In genomic region chr7:4479674-4480073, GRCm38 (mm10) we compare ENCODE assay signal across 9 mouse cellular contexts. TPM values are rescaled to one million over a fixed set of nuclear protein-coding genes. Genes with fewer than 3 reads are reported as not detected.
DNase-seq lines count a peak whose midpoint lies in the region; ATAC-seq and TF ChIP-seq lines count a peak whose summit lies in the region.
"Had no signal": no experiment of that assay in that cellular context is flagged by ENCODE, and none has a peak within 500 bp of the region (broad histone marks: within the 10 kb centered on the region; RNA-seq: fewer than 3 reads in every experiment).

No protein-coding gene starts in this region.

- DNase-seq in forebrain, embryonic 10.5 days (ENCODE audit: extremely low spot score, low spot score), result peak; percentile 56
- peak; percentile 42 for DNase-seq in A20 (ENCODE audit: low read depth, low spot score)
- DNase-seq in brain, embryonic 14.5 days (ENCODE audit: low read depth), result peak; percentile 57
- peak; percentile 44 for DNase-seq in right cerebral cortex, postnatal 14 days
- DNase-seq in layer of hippocampus, adult 11-12 months (ENCODE audit: low spot score), result no peak

- TF ChIP-seq CTCF in brain, embryonic 14.5 days (IDR thresholded peaks at IDR 0.05; ENCODE audit: borderline replicate concordance, extremely low read depth, insufficient read depth, insufficient read length), result peak; percentile 60; the same call in 1 of the 2 replicates

- H3K36me3 ChIP-seq in forebrain, embryonic 10.5 days (replicated peaks), result peaks cover 40% of the 10 kb centered on the region
- H3K36me3 ChIP-seq in forebrain, embryonic 15.5 days, result peaks cover 40% of the 10 kb centered on the region
- peaks cover 40% of the 10 kb centered on the region for H3K36me3 ChIP-seq in heart, embryonic 15.5 days
- peaks cover 43% of the 10 kb centered on the region for H3K36me3 ChIP-seq in limb, embryonic 13.5 days

- H3K27ac ChIP-seq in forebrain, embryonic 10.5 days, result no peak overlapping the region
- H3K27ac ChIP-seq in forebrain, embryonic 15.5 days (replicated peaks), result no peak overlapping the region
- peak overlapping the region; percentile 93; the same call in 1 of the 2 replicates for H3K27ac ChIP-seq in heart, embryonic 15.5 days
- H3K27ac ChIP-seq in limb, embryonic 13.5 days, result no peak overlapping the region

- H3K4me2 ChIP-seq in forebrain, embryonic 15.5 days (replicated peaks), result no peak overlapping the region
- peak overlapping the region; percentile 77; the same call in 1 of the 2 replicates for H3K4me2 ChIP-seq in heart, embryonic 15.5 days
- peak overlapping the region; percentile 86 for H3K4me2 ChIP-seq in limb, embryonic 13.5 days (replicated peaks)

- peaks cover 25% of the 10 kb centered on the region for H3K4me1 ChIP-seq in forebrain, embryonic 10.5 days
- H3K4me1 ChIP-seq in forebrain, embryonic 15.5 days, result peaks cover 17% of the 10 kb centered on the region
- H3K4me1 ChIP-seq in heart, embryonic 15.5 days (replicated peaks), result peaks cover 18% of the 10 kb centered on the region
- peaks cover 19% of the 10 kb centered on the region for H3K4me1 ChIP-seq in limb, embryonic 13.5 days

- no peak overlapping the region for H3K9ac ChIP-seq in forebrain, embryonic 15.5 days (replicated peaks)
- H3K9ac ChIP-seq in heart, embryonic 15.5 days, result no peak overlapping the region
- H3K9ac ChIP-seq in limb, embryonic 13.5 days, result no peak overlapping the region

- ATAC-seq in forebrain, embryonic 15.5 days (replicated peaks), result no peak
- ATAC-seq in heart, embryonic 15.5 days (replicated peaks; ENCODE audit: insufficient number of reproducible peaks, insufficient read depth, low FRiP score, low read depth), result no peak
- ATAC-seq in limb, embryonic 13.5 days (ENCODE audit: low FRiP score, low read depth), result no peak

- 0 out of 2 replicates have a peak, but pooled peaks cover 6% of the 10 kb centered on the region for H3K9me3 ChIP-seq in forebrain, embryonic 10.5 days
- no peaks in the 10 kb centered on the region for H3K9me3 ChIP-seq in forebrain, embryonic 15.5 days
- H3K9me3 ChIP-seq in heart, embryonic 15.5 days (replicated peaks), result no peaks in the 10 kb centered on the region
- H3K9me3 ChIP-seq in limb, embryonic 13.5 days, result no peaks in the 10 kb centered on the region
- H3K9me3 ChIP-seq: stomach, embryonic 15.5 days had no signal

- H3K4me3 ChIP-seq in forebrain, embryonic 10.5 days, result peak overlapping the region; percentile 65; the same call in 1 of the 2 replicates
- no peak overlapping the region for H3K4me3 ChIP-seq in forebrain, embryonic 15.5 days
- H3K4me3 ChIP-seq in heart, embryonic 15.5 days, result peak overlapping the region; percentile 54; the same call in 1 of the 2 replicates
- 0 out of 2 replicates have a peak overlapping the region, but pooled peaks have one; percentile 54 for H3K4me3 ChIP-seq in limb, embryonic 13.5 days

- no peak for TF ChIP-seq POLR2A in brain, embryonic 14.5 days (IDR thresholded peaks at IDR 0.05; ENCODE audit: borderline replicate concordance, extremely low read depth, insufficient read depth, insufficient read length, poor library complexity, severe bottlenecking)

- 26% methylated on average over 6 of the region's 6 CpGs for WGBS in forebrain, embryonic 10.5 days
- WGBS in forebrain, embryonic 15.5 days, result 25% methylated on average over 6 of the region's 6 CpGs
- WGBS in heart, embryonic 15.5 days, result 30% methylated on average over 6 of the region's 6 CpGs
- 21% methylated on average over 6 of the region's 6 CpGs for WGBS in limb, embryonic 13.5 days

- H3K27me3 ChIP-seq in forebrain, embryonic 10.5 days (ENCODE audit: poor library complexity, severe bottlenecking), result peaks cover 31% of the 10 kb centered on the region
- H3K27me3 ChIP-seq in forebrain, embryonic 15.5 days, result peaks cover 6% of the 10 kb centered on the region; the same call in 1 of the 2 replicates
- H3K27me3 ChIP-seq in heart, embryonic 15.5 days, result 0 out of 2 replicates have a peak, but pooled peaks cover 3% of the 10 kb centered on the region
- peaks cover 19% of the 10 kb centered on the region for H3K27me3 ChIP-seq in limb, embryonic 13.5 days
- H3K27me3 ChIP-seq: stomach, embryonic 15.5 days had no signal

RNA-seq across cellular contexts. Expression of gene Eps8l1, which starts 19.2 kb away (rescaled TPM):
- polyA plus RNA-seq in forebrain, embryonic 10.5 days (2016; fragmentation: Nextera tagmentation; extraction: Ambion mirVana), result 1.3 and 2.4 TPM in 2 replicates
- polyA plus RNA-seq in forebrain, embryonic 15.5 days (2015; fragmentation: Nextera tagmentation; extraction: Ambion mirVana), result 7.0 TPM in 2 replicates
- polyA plus RNA-seq in brain, embryonic 14.5 days (2012; rRNA removed), result 5.6 and 6.9 TPM in 2 replicates
- 4.8 TPM in 2 replicates for polyA plus RNA-seq in heart, embryonic 15.5 days (2015; fragmentation: Nextera tagmentation; extraction: Ambion mirVana)
- 5.9 and 6.3 TPM in 2 replicates for polyA plus RNA-seq in limb, embryonic 13.5 days (2015; fragmentation: Nextera tagmentation; extraction: Ambion mirVana)

RNA-seq across cellular contexts. Expression of gene Ppp1r12c, which starts 21.8 kb away (rescaled TPM):
- polyA plus RNA-seq in forebrain, embryonic 10.5 days (2016; fragmentation: Nextera tagmentation; extraction: Ambion mirVana), result 34.2 and 34.8 TPM in 2 replicates
- polyA plus RNA-seq in forebrain, embryonic 15.5 days (2015; fragmentation: Nextera tagmentation; extraction: Ambion mirVana), result 48.4 and 50.3 TPM in 2 replicates
- polyA plus RNA-seq in brain, embryonic 14.5 days (2012; rRNA removed), result 61.5 and 104 TPM in 2 replicates
- polyA plus RNA-seq in heart, embryonic 15.5 days (2015; fragmentation: Nextera tagmentation; extraction: Ambion mirVana), result 32.5 and 43.7 TPM in 2 replicates
- 43.8 and 50.2 TPM in 2 replicates for polyA plus RNA-seq in limb, embryonic 13.5 days (2015; fragmentation: Nextera tagmentation; extraction: Ambion mirVana)

RNA-seq across cellular contexts. Expression of gene Rdh13, which starts 34.2 kb away (rescaled TPM):
- 34.6 and 36.3 TPM in 2 replicates for polyA plus RNA-seq in forebrain, embryonic 10.5 days (2016; fragmentation: Nextera tagmentation; extraction: Ambion mirVana)
- 34.8 and 37.3 TPM in 2 replicates for polyA plus RNA-seq in forebrain, embryonic 15.5 days (2015; fragmentation: Nextera tagmentation; extraction: Ambion mirVana)
- 37.8 and 40.5 TPM in 2 replicates for polyA plus RNA-seq in brain, embryonic 14.5 days (2012; rRNA removed)
- polyA plus RNA-seq in heart, embryonic 15.5 days (2015; fragmentation: Nextera tagmentation; extraction: Ambion mirVana), result 26.1 and 27.9 TPM in 2 replicates
- polyA plus RNA-seq in limb, embryonic 13.5 days (2015; fragmentation: Nextera tagmentation; extraction: Ambion mirVana), result 29.2 and 32.1 TPM in 2 replicates

RNA-seq across cellular contexts. Expression of gene Tnnt1, which starts 36.5 kb away (rescaled TPM):
- 4.3 and 4.5 TPM in 2 replicates for polyA plus RNA-seq in forebrain, embryonic 10.5 days (2016; fragmentation: Nextera tagmentation; extraction: Ambion mirVana)
- polyA plus RNA-seq in forebrain, embryonic 15.5 days (2015; fragmentation: Nextera tagmentation; extraction: Ambion mirVana), result 2.5 and 2.6 TPM in 2 replicates
- 3.3 and 3.9 TPM in 2 replicates for polyA plus RNA-seq in brain, embryonic 14.5 days (2012; rRNA removed)
- polyA plus RNA-seq in heart, embryonic 15.5 days (2015; fragmentation: Nextera tagmentation; extraction: Ambion mirVana), result 255 and 278 TPM in 2 replicates
- 298 and 309 TPM in 2 replicates for polyA plus RNA-seq in limb, embryonic 13.5 days (2015; fragmentation: Nextera tagmentation; extraction: Ambion mirVana)

RNA-seq across cellular contexts. Expression of gene Tnni3, which starts 44.4 kb away (rescaled TPM):
- 1.8 and 1.9 TPM in 2 replicates for polyA plus RNA-seq in forebrain, embryonic 10.5 days (2016; fragmentation: Nextera tagmentation; extraction: Ambion mirVana)
- 1.8 and 1.9 TPM in 2 replicates for polyA plus RNA-seq in forebrain, embryonic 15.5 days (2015; fragmentation: Nextera tagmentation; extraction: Ambion mirVana)
- 4.2 and 4.3 TPM in 2 replicates for polyA plus RNA-seq in brain, embryonic 14.5 days (2012; rRNA removed)
- 2,753 and 3,427 TPM in 2 replicates for polyA plus RNA-seq in heart, embryonic 15.5 days (2015; fragmentation: Nextera tagmentation; extraction: Ambion mirVana)
- 4.9 and 5.5 TPM in 2 replicates for polyA plus RNA-seq in limb, embryonic 13.5 days (2015; fragmentation: Nextera tagmentation; extraction: Ambion mirVana)
